Mouse (Mus musculus) macrophage (primary cell): ENCODE results near the gene Ltb. TPM values are rescaled to one million over a fixed set of nuclear protein-coding genes. Genes with fewer than 3 reads are reported as not detected.
A peak's percentile ranks its signal among the peaks of the same experiment; 100 is the strongest.

Experiments used
- H3K27ac ChIP-seq: fragments of 350-480 bp; formaldehyde crosslinking; 2 replicates; pipeline ENCODE4 v1.9.0; 2021
- H3K36me3 ChIP-seq: fragments of 350-480 bp; formaldehyde crosslinking; 2 replicates; pipeline ENCODE4 v1.9.0; 2021; ENCODE audit errors: inconsistent target
- H3K4me3 ChIP-seq: fragments of 350-480 bp; formaldehyde crosslinking; 2 replicates; pipeline ENCODE4 v1.9.0; 2021; ENCODE audit errors: inconsistent target
- H3K79me2 ChIP-seq: fragments of 350-480 bp; formaldehyde crosslinking; 2 replicates; pipeline ENCODE4 v1.9.0; 2021; ENCODE audit errors: inconsistent target
- WGBS: methylation state at CpG from one replicate; pipeline ENCODE4 v1.1.7; 2026; ENCODE audit warnings: inconsistent platforms; ENCODE audit not compliant: missing documents; 5-methylcytosine and 5-hydroxymethylcytosine counted together
- polyA plus RNA-seq: library from polyadenylated mRNA; stranded (reverse); fragments of 250-400 nt; gene quantifications from 3 replicates; pipeline ENCODE4 v1.2.4, GENCODE M21; 2018; ENCODE audit warnings: inconsistent platforms

Gene Ltb
- polyA plus RNA-seq, 1 experiment from 2014 or later = 0.50 TPM

DNA sequence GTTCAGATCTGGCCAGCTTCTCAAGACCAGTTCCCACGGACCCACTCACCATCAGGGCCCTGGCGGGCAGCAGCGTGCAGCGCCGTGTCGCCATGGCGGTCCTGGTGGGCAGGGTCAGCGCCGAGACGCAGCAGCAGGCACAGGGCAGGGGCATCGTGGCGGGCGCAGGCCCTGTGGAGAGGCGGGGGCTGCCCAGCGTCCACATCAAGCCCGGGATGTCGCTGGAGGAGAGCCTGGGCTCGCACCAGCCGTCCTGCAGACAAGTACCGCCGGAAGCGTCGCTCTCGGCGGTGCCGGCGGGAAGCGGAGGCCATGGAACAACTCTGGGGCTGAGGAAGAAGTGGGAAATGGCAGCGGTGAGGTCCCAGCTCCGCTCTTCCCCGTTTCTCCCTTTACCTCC is 40.7 kb downstream of the Ltb start:
- Histone ChIP-seq H3K79me2 (peaks cover 33% of the 10 kb centered on the region), H3K36me3 (peaks cover 3% of the 10 kb centered on the region), H3K27ac (peak overlapping the region; percentile 91), H3K4me3 (peak overlapping the region; percentile 55)
- WGBS = 13% methylated on average over 29 of the region's 31 CpGs

DNA sequence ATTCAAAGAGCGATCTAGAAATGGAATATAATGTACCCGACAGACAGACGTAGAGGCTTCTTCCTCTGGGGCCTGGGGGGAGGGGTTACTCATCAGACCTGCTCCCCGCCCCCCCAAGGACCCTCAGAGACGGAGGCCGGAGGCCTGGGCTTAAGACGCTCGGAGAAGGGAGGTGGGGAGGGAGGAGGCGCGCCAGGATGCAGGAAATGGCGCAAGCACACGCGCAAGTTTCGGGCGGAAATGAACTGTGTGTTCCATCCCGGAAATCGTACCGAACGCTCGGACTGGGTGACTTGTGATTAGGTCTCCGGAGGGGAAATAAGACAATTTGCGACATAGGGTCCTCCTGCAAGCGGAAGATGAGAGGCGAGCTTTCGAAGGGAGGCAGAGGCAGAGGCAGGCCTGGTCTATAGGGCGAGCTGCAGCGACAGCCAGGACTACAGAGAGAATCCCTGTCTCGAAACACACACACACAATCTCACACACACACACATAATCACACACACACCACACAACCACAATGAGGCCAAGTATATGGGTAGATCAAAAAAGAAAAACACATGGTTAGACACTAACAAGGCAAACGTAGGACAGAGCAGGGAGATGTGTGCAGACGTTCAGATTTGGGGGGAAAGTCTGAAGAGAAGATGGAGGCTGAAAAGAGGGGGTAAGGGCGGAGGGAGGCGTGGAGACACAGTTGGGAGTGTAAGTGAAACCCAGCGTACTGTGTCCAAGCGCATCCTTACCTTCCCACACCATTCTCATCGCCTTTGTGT is 41.6 kb downstream of the Ltb start, which contains the start of gene Nfkbil1:
Gene Nfkbil1, minus strand, starts transcription at position 179 of the 776 bp plus-strand sequence.
- Histone ChIP-seq H3K79me2 (peaks cover 24% of the 10 kb centered on the region), H3K4me3 (peak within 1 kb of the TSS; percentile 55), H3K36me3 (no peaks in the 10 kb centered on the region; the same call in 1 of the 2 replicates), H3K27ac (peak within 1 kb of the TSS; percentile 91)
- WGBS = under 1% methylated on average over 35 of the region's 35 CpGs

GRCm38 (mm10) chr17:35236390-35236746 is 42.1 kb downstream of the Ltb start:
- Histone ChIP-seq H3K27ac (peak overlapping the region; percentile 91), H3K36me3 (no peaks in the 10 kb centered on the region), H3K4me3 (peak overlapping the region; percentile 55), H3K79me2 (peaks cover 18% of the 10 kb centered on the region)
- WGBS = 4% methylated on average over 18 of the region's 18 CpGs

DNA sequence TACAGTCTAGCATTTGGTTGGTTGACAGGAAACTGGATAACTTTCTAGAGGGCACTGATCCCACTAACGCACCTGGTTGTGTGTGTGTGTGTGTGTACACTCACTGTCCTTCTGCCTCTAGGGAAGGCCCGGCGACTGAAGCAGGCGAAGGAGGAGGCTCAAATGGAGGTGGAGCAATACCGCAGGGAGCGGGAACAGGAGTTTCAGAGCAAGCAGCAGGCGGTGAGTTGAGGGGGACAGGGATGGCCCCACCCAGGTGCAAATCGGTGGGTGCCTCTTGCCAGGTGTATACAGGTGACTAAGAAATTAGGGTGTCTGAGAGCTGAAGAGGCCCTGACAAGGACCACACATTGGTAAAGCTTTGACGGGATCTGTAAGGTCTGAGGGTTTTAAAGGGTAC is 42.8 kb downstream of the Ltb start:
- Histone ChIP-seq H3K36me3 (no peaks in the 10 kb centered on the region), H3K79me2 (peaks cover 12% of the 10 kb centered on the region), H3K4me3 (no peak overlapping the region), H3K27ac (no peak overlapping the region)
- WGBS = 94% methylated on average over 9 of the region's 9 CpGs

- H3K27ac ChIP-seq = no peak overlapping the region
- peaks cover 16% of the 10 kb centered on the region for H3K79me2 ChIP-seq
- no peaks in the 10 kb centered on the region for H3K36me3 ChIP-seq
- no peak overlapping the region for H3K4me3 ChIP-seq
- 96% methylated on average over 9 of the region's 12 CpGs for WGBS
These were observed 43.3 kb downstream of the Ltb start for GRCm38 (mm10) chr17:35237504-35237903.

DNA sequence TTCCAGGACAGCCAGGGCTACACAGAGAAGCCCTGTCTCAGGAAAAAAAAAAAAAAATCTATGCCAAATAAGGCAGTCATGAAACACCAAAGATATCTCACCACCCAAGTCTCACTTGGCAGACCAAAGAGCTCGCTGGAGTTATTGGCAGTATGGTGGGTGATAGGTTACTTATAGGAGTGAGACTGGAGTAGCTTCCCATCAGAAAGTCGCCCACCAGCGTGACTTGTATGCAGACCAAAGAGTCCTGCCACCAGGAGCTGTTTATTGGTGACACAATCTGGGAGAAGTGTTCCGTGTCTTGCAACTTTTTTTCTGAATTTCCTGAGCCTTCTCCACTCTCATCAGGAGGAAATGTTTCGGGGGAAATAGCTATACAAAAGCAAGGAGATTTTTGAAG is 45.5 kb downstream of the Ltb start:
- Histone ChIP-seq H3K4me3 (no peak overlapping the region), H3K27ac (peak overlapping the region; percentile 92), H3K79me2 (peaks cover 27% of the 10 kb centered on the region), H3K36me3 (peaks cover 11% of the 10 kb centered on the region; the same call in 1 of the 2 replicates)
- WGBS = 88% methylated on average over 5 of the region's 5 CpGs

DNA sequence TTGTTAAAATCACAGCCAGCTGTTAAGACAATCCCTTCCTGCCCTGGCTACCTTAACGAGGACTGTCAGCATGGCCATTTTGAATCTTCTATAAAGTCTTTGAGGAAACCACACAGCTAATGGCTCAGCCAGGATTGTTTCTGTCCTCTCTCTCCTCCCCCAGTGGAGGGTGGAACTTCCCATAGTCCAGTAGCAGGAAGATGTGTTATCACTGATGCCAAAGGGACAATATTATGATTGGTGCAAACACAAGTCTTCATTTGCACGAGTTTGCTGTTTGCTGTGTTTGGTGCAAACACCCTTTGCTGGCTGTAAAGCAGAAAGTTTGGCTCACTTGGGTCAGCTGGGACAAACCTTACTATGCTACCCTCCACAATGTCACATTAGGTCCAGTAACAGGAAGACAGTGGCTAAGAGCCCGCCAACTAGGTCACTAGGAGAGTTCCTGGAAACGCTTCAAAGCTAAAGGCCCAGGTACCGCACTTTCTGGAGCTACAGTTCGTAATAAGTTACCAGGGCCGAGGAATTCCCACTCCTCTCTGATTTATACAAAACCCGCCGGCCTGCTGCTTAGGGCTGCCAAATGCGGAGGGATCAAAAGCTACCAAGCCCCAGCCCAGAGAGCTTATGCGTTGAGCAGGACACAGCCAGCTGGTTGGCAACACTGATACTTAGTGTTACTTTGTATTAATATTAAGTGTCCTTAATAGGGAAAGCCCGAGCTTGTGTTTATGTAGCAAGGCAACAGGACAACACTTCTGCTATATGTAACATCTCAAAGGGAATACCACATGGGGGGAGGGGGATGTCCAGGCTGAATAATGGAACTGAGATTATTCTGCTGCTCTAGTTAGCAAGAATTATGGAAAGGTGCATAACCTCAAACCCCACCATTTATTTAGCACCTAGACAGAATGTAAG is 46.4 kb downstream of the Ltb start:
- Histone ChIP-seq H3K36me3 (peaks cover 13% of the 10 kb centered on the region; the same call in 1 of the 2 replicates), H3K79me2 (peaks cover 36% of the 10 kb centered on the region), H3K27ac (peak overlapping the region; percentile 92), H3K4me3 (peak overlapping the region; percentile 29)
- 58% methylated on average over 12 of the region's 12 CpGs for WGBS

DNA sequence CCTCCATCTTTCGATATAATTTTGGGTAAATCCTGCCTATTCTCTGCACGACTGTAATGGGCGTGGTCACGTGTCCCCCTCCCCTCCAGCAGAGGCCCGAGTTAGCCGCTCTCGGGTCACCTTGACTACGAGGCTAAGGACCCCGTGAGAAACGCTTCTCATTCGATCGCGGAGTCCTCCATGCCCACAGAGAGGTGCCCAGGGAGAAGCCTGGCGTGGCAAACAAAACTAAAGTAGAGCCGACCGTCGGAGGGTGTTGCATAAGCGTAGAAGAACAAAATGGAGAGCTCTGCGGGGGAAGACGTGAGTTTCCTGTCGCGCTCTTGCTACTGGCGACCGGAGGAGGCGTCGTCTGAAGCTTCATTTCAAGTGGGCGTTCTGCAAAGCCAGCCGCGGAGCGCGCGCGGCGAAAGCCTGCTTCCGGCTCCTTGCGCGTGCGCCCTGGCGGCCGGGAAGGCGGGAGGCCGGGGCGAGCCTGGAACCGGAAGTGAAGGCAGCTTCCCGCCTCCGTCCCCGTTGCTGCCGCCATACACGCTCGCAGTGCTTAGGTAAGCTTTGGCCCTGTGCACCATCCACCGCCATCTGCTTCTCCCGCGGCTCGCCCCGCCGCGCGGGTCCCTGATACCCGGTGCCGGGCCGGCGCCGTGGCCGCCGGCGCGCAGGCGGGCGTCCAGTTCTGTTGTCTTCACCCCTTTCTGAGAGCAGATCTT is 47.2 kb downstream of the Ltb start, which contains the start of gene Ddx39b:
Gene Ddx39b, plus strand, starts transcription at position 442 of the 710 bp plus-strand sequence.
- H3K4me3 ChIP-seq = peak within 1 kb of the TSS; percentile 87
- peak within 1 kb of the TSS; percentile 93 for H3K27ac ChIP-seq
- peaks cover 16% of the 10 kb centered on the region; the same call in 1 of the 2 replicates for H3K36me3 ChIP-seq
- 2% methylated on average over 69 of the region's 69 CpGs for WGBS
- peaks cover 44% of the 10 kb centered on the region for H3K79me2 ChIP-seq

DNA sequence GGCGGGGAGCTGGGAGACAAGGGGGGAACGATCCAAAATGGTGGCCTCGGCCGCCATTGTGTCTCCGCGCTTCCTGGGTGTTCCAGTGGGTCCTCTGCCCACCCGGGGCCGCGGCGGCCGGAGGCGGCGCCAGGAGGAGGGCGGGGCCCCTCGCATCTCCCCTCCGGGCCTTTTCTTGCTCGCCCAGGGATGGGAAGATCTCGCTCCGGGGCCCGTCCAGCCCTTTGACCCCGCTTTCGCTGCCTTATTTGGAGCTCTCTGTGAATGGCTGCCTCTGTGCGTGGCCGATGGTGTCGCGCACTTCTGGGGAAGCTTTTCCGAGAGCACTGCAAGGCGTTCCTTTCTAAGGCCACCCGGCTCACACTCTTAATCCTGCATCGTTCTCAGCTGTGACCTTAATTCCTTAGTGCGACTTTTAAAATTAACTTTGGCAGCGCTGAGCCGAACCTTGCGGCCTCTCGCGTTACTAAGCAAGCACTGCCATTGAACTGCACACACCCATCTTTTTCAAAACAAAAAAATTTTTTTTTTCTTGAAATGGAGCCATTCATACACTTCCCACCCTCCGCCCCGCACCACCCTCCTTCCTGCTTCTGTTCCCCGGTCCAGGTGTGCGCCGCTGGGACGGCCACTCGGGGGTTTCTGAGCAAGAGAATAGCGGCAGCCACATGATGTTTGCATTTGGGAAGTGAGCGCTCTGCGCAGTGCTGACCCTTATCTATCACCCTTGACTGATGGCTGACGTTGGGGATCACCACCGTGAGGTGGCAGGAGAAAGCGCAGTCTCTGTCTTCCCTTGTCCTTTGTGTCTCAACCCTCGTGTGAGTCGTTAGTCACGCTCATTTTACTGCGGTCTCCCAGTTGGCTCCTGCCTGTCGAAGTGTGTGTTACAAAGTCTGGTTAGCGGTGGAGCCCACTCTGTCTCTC is 48.0 kb downstream of the Ltb start:
- H3K27ac ChIP-seq = peak overlapping the region; percentile 93
- peaks cover 24% of the 10 kb centered on the region for H3K36me3 ChIP-seq
- peak overlapping the region; percentile 87 for H3K4me3 ChIP-seq

GRCm38 (mm10) chr17:35243086-35243485 is 48.8 kb downstream of the Ltb start:
- Histone ChIP-seq H3K27ac (peak overlapping the region; percentile 93), H3K36me3 (peaks cover 32% of the 10 kb centered on the region), H3K79me2 (peaks cover 60% of the 10 kb centered on the region), H3K4me3 (peak overlapping the region; percentile 87)
- WGBS = 2% methylated on average over 16 of the region's 16 CpGs

More for the DNA sequence above, 48.0 kb downstream of the Ltb start:
- H3K79me2 ChIP-seq = peaks cover 52% of the 10 kb centered on the region
- under 1% methylated on average over 54 of the region's 55 CpGs for WGBS

GRCm38 (mm10) chr17:35244999-35245398 is 50.8 kb downstream of the Ltb start:
- H3K79me2 ChIP-seq = peaks cover 78% of the 10 kb centered on the region
- peaks cover 52% of the 10 kb centered on the region for H3K36me3 ChIP-seq
- H3K4me3 ChIP-seq = no peak overlapping the region
- peak overlapping the region; percentile 93 for H3K27ac ChIP-seq
- 53% methylated on average over 2 of the region's 2 CpGs for WGBS
